Mouse (Mus musculus) stomach, postnatal 0 days (tissue): ENCODE results near the gene Sec14l3.
"Not testable (repeated sequence)": the region's sequence is repeated elsewhere in the genome, so short reads cannot be mapped to it uniquely, and the experiment has no call there.

Experiments
- CTCF ChIP-seq: IDR thresholded peaks from 2 replicates; pipeline ENCODE4 v1.5.1; 2016; ENCODE audit warnings: antibody characterized with exemption, low read depth, mild to moderate bottlenecking, moderate library complexity
- EP300 ChIP-seq: optimal IDR thresholded peaks from 2 replicates; pipeline ENCODE3; 2016; ENCODE audit warnings: antibody characterized with exemption

DNA sequence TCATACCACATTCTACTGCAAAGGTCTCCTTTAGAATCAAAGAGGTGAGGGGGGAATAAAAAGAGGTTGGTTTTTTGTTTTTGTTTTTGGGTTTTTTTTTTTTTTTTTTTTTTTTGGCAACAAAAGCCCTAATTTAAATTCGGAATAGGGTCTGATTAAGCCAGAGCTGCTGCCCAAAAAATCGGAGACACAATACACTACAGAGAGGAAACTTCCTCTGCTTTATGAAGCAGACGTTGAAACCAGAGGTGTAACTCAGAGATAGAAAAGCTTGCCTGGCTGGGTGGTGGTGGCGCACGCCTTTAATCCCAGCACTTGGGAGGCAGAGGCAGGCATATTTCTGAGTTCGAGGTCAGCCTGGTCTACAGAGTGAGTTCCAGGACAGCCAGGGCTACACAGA, 49.9 kb downstream of the Sec14l3 start:
- TF ChIP-seq CTCF, EP300: not testable (repeated sequence)
